Mouse (Mus musculus): ENCODE measurements around the gene Nrl.
A peak's percentile ranks its signal among the peaks of the same experiment; 100 is the strongest.

Nrl gene

DNA sequence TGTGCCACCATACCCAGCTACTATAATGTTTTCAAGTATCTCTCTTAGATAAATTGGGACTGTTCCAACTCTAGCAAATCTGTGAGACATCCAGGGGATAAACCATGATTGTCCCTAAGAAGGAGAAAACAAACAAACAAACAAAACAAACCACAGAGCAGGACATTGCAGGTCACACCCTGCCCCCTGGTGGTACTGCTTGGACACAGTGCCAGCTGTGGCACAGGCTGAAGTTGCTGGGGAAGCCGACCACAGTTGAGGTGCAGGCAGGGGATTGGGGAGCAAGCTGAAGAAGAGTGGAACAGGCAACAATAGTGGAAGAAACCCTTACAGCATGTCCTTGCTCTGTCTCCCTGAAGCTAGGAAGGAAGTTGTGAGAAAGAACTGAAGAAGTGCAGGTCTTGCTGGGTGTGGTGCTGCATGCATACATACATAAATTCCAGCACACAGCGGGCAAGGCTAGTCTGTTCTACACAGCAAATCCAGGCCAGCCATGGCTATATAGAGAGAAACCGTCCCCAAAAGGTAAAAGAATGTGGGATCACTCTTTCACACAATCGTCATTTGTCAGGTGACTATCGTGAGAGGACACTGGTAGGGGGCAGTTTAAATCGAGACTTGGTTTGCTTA, 11.4 kb upstream of the Nrl start:
- DNase-seq (ENCODE audit: low spot score in 2 of 2): no peak

DNA sequence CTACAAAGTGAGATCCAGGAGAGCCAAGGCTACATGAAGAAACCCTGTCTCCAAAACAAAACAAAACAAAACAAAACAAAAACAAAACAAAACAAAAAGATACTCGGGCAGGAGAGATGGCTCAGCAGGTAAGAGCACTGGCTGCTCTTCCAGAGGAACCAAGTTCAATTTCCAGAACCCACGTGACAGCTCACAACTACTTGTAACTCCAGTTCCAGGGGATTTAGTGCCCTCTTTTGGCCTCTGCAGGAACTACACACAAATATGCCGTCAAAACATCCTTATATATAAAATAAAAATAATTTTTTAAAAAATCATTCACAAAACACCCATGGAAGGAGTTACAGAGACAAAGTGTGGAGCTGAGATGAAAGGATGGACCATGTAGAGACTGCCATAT, 3.2 kb upstream of the Nrl start:
- no peak for DNase-seq (ENCODE audit: low spot score in 2 of 2)

DNA sequence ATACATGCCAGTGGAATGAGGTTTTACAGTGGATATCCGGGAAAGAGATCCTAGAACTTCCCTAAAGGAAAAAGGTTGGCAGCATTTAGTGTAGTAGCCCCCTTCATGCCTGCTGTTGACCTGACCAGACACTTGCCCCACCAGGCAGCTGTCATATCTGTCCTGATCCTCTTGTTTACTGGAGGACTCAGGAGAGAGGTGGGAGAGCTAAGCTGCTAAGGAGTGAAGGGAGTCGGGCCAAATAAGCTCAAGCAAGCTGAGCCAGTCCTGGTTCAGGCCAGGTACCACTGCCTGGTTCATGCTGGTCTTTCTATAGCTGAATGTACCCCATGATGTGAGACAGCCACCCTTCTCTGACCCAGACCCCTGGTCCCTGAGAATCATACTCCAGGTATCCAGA, 1.9 kb upstream of the Nrl start:
- DNase-seq (ENCODE audit: low spot score in 2 of 2): no peak

DNA sequence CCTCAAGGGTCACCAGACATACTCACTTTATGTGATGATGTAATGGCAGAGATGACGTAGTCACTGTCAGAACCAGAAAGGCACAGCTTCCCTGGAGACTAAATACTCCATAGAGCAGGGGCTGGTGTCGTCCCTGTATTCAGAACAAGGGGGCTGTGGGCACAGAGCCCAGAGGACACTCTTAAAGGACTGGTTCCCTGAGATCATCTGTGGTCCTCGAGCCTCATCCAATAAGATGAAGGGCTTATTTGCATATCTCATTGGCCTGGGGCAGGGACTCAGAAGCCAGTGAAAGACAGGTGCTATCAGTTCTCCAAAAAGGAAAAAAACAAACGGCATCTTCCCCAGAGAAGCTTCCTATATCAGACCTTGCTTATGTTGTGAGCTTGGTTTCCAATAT, 719 bp downstream of the Nrl start:
- DNase-seq (ENCODE audit: low spot score in 2 of 2): no peak

DNA sequence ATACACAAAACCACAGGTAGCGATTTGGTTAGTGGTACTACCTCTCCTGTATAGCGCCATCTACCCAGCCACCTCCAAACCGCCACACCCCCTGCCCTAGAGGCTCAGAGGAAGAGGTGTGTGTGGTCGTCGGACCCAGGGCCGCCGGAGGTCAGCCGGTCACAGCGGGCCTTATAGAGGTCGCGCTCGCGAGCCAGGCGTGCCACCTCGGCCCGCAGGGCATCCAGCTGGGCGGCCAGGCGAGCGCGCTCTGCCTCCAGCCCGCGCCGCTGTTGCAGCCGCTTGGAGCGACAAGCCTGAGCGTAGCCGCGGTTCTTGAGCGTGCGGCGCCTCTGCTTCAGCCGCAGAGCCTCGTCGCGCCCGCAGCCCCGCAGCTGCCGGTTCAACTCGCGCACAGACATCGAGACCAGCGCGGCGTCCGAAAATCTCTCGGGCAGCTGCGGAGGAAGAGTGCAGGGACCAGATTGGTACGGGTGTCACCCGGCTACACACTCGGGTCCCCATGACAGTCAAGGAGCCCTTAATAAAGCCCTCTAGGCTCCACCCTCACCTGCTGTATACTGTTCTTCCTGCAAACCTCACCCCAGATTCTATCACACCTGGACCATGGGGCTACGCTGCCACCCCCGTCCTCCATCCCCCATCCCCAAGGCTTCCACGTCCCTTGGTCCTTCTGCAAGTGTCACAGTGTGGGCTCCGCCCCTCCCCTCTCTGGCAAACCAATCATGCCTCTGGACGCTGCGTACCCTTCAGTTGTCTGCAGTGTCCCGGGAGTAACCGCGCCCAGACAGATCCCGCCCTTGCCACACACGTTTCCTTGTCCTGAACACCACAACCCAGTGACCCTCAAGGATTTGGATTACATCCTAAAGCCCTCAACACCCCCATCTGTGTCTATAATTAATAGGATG, 4.1 kb downstream of the Nrl start:
- DNase-seq (ENCODE audit: low spot score in 2 of 2): no peak

DNA sequence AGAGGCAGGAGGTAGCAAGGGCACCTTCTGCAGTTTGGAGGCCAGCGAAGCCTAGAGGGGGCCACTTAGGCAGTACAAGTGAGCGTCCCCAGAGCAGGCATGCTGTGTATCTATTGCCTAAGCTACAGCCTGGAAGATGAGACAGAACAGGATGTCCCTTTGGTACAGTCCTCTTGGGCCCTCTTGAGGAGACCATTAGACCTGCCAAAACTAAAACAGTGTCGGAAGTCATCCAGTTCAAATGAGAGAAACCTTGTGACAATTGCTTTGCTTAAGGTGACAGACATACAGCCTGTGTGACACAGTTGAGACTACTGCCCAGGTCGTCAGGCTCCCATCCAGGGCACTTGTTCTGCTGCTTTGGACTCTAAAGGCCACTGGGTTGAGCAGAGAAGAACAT, 5.2 kb downstream of the Nrl start:
- DNase-seq (ENCODE audit: low spot score in 2 of 2): no peak

DNA sequence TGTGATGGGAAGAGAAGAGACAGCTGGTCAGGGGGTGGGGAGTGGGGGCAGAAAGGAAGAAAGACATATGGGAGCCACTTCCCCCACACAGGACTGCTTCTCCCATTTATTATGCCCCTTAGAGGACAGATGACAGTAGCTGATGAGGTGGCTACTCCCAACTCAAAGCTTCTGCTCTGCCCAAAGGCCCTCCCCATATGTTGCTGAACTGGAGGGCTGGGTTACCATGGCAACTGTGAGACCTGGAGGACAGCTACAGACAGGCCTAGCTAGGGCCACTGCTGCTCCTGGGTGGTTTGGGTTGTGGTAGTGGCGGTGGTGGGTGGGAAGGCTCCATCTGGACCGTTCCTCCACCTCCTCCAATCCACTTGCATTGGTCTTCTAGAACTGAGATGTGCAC, 5.9 kb downstream of the Nrl start:
- no peak for DNase-seq (ENCODE audit: low spot score in 2 of 2)

DNA sequence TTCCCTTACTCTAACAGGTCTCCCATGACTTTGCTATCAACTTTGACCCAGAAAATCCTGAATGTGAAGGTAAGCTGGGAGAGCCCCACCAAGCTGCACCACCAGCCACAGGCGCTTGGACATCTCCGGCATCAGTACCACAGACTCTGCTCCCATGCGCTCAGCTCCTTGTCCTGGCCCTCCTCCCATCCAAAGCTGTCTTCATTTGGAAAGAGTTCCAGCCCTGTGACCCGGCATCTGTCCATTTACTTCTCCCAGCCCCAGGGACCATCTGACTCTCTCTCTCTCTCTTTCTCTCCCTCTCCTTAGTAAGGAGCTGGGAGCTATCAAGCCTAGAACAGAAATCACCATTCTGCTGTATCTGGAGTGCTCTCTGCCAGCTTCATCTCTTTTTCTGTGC, 8.9 kb downstream of the Nrl start:
- no peak for DNase-seq (ENCODE audit: low spot score in 2 of 2)

DNA sequence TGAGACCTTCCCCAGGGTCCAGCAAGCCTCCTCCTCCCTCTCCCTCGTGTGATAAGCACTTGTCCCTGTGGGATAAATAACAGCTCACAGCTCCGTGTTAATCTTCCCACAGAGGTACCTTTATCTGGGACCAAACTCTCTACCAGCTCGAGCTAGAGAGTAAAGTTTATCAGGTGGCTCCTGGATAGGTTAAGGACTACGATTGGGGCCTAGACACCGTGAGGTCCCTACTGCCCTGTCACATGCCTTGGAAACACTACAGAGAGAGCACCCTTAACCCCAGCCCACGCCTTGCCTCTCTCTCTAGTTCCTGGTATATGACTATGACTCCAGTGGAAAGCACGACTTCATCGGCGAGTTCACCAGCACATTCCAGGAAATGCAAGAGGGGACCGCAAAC, 10.9 kb downstream of the Nrl start:
- DNase-seq (ENCODE audit: low spot score in 2 of 2): no peak

DNA sequence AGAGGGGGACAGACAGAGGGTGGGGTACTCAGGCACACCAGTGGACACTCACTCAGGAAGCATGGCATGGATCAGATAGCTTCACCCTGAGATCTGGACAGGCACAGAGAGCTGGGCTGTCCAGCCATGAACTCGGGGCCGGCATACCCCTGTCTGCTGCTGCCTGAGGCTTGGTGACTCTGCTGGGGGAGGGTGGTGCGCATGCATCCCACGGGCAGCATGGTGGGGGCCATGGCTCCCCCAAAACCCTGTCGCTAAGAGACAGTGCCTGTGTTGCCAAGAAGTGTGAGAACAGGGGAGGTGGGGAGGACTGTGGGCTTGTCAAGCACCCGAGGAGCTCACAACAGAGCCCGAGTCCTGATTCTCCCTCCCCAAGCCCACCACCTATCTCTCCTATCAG, 13.7 kb downstream of the Nrl start:
- no peak for DNase-seq (ENCODE audit: low spot score in 2 of 2)

DNA sequence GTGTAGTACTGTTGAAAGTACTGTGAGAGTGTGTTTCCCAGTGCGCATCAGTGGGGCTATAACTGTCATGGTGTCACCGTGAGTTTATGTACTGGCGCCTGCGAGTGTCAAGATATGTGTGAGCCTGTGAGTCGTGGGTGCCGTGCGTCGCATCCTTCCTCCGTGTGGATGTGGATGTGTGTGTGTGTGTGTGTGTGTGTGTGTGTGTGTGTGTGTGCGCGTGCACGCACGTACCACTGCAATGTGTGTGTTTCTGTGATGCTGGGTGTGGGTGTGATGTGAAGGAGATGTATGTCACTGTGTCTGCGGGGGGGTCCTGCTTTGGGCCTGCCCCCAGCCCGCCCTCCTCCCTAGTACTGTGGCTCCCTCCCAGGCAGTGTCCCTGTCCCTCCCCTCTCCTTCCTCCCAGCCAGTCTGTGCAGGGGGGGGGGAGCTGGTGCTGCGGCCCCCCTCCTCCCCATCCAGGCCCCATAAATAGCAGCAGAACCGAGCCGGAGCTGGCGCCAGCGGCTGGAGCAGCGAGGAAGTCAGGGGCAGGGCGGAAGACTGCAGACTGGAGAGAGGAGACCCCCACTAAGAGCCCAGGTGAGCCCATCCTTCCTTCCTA, 14.6 kb downstream of the Nrl start, which contains the start of gene Cpne6:
Gene Cpne6, plus strand, starts transcription at position 321 of the 607 bp plus-strand sequence.
- no peak for DNase-seq (ENCODE audit: low spot score in 2 of 2)

DNA sequence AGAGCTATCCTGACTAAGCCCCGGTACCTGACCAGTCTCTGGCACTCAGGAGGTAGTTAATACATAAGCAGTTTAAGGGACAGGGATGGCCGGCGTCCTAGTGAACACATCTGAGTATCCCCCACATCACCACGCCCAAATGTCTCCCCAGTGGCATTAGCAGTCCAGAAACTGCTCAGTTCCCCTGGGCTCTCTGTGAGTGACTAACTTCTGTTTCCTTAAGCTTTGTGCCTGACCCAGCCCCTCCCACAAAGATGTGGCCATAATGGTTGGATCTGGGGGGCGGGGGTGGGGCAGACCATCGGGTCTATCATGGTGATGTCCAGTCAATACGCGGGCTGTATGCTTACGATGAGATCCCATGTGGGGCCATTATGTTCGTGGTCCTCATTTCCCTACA, 15.2 kb downstream of the Nrl start:
- DNase-seq (ENCODE audit: low spot score in 2 of 2): no peak

DNA sequence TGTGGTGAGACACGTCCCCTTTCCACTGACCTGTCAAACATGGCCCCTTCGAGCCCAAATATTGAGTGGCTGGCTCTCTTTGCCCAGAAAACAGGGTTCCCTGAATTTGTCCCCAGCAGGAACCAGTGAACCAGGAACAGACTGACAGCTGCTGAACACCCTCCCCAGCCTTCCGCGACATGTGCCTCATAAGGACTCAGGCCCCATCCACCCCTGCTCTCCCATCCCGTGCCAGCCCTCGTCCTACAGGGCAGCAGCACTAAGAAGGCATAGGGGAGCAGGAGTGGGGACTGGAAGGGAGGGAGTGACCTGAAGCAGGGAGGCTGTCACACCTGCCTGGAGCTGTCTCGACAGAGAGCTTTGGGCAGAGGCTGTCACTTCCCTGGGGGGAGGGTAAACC, 17.0 kb downstream of the Nrl start:
- DNase-seq (ENCODE audit: low spot score in 2 of 2): no peak

DNA sequence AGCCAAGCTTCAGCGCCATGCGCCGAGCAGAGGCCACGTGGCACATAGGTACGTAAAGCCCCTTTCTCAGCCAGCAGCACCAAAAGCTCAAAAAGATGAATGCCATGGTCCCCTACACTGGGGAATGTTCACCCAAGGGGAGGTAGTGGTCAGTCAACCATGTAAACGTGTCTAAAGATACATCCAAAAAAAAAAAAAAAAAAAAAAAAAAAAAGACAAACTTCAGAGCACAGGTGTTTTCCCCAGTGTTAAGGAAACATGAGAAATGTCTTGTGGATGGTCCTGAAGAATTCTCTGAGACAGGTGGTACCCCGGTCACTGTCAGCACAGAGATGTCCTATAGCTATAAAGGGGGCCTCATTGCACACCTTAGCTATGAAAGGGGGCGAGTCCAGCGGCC, 19.2 kb downstream of the Nrl start:
- no peak for DNase-seq (ENCODE audit: low spot score in 2 of 2)

DNA sequence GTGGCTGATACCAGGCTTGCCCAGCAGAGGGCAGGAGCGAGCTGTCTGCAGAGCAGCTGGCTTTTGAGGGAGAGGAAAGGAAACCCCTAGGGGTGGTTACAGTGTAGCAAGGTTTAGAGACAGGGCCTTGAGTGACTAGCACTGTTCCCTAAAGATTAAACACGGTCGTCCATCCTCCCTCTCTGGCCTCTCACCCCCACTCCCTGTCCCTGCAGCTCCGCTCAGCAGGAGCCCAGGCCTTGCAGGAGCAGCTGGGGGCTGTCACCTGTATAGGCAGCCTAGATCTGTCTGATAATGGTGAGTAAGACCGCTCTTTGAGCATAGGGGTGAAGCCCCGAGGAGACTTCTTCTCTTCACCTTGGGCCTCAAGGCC, 27.3 kb downstream of the Nrl start:
- DNase-seq (ENCODE audit: low spot score in 2 of 2): peak; percentile 81 to 90

DNA sequence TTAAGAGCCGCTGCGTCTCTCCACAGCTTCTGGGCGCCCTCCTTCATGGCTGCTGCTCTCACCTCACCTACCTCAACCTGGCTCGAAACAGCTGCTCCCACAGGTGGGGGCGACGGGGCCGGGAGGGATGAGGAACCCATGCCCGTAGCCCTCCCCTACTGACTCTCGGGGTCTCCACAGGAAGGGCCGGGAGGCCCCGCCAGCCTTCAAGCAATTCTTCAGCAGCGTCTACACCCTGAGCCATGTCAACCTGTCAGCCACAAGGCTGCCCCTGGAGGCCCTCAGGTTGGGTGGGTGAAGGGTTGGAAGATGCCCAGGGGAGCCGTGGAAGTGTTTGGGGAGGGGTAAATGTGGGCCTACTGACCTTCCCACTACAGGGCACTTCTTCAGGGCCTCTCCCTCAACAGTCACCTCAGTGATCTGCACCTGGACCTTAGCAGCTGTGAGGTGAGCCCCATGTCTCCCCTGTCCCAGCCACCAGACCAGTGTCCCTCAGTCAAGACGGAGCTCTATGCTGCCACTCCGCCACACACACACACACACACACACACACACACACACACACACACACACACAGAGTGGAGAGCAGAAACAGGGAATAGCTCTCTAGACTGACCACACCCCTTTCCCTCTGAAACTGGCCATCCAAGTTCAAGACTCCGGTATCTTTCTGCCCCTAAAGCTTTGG, 27.9 kb downstream of the Nrl start:
- no peak for DNase-seq (ENCODE audit: low spot score in 2 of 2)

DNA sequence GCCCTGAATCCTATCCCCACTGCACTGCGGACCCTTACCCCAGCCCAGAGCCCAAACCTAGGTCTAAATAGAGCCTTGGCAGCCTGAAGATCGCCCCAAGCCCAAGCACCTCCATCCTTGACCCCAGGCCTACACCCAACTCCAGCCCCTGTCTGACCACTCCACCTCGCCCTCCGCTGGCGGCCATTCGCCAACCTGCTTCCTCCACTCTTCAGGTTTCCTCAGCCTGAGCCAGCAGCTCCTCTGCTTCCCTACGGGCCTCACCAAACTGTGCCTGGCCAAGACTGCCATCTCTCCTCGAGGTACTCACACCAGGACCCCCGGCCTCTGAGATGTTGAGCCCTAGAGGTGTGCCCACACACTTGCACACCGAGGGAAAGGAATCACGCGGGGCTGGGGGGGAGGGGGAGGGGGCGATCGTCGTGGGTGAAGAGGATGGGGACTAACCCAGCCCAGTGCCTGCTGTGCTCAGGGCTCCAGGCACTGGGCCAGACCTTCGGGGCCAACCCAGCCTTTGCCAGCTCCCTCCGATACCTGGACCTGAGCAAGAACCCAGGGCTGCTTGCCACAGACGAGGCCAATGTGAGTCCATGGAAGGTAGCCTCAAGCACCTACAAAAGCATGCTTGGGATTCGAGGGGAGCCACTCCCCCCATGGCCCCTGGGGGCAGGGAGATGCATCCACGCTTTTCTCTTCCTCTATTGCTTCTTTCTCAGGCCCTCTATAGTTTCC, 29.1 kb downstream of the Nrl start:
- DNase-seq (ENCODE audit: low spot score in 2 of 2): no peak

DNA sequence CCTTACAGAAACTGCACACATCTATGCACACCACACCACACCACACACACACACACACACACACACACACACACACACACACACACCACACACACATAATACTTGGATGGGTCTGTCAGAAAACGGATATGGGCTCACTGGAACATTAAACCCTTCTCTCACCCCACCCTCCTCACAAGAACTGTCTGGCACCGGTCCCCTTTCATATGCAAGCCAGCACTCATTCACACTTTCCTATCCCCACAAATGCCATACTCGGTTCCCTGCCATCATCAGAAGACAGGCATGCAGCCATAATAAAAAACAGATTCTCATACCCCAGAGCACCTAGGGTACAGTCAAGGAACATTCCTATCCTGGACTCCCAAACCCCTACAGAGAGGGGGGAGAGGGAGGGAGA, 32.7 kb downstream of the Nrl start:
- no peak for DNase-seq (ENCODE audit: low spot score in 2 of 2)

DNA sequence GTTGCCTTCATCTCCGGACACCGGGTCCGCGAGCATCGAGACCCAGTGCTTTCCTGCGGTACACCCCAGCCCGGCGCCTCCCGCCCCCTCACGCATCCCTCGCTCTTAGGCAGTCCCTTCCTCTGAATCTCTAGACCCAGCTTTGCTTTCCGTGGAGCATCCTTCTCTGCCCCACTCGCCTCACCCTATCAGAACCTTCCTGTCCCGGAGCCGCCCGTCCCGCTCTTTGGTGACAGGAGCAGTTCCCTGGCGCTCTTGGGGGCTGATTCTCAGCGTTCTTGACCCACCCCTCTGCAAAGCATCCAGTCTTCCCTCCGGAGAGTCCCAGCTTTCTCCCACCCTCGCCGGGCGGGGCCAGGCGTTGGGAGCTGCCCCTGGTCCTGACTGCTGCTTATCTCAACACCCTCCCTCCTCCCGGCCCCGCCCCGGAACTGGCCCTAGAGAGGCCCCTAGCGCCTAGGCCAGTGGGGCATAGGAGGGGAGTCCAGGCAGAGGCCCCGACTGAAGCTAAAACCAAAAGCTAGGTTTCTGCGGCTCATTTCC, 33.4 kb downstream of the Nrl start:
- peak in 1 of 2 experiments; percentile 52 for DNase-seq (ENCODE audit: low spot score in 2 of 2)

DNA sequence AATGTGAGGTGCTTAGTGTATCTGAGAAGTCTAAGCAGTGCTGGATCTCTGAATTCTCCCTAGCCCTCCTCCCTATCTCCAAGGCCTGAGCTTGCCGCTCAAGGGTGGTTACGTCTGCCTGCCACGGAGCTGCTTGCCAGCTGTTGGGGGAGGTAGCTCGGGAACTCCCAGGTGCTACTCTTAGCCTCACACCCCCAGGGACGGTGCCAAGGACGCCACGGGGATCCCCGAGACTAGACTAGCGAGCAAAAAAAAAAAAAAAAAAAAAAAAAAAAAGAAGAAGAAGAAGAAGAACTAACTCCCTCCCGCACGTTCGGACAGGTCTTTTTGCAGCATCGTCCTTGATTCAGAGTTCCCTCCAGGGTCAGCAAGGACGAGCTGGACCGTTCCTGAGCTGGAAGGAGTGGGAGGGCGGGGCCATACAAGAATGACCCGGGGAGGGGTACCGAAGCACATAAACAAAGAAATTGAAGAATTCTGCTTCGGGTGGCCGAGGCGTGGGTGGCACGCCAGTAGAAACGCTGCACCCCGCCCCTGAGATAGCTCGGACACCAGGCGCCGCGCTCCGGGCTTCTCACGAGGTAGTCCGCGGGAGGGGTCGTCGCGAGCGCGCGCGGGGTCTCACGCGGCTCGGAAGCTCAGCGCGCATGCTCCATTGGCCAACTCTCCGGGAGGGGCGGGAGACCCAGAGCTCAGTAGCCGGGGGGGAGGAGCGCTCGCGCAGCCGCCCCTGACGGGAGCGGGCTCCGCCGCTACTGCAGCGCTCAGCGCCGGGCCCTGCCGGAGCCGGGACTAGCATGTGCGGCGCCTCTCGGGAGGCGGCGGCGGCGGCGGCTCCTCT, 34.2 kb downstream of the Nrl start, which contains the start of gene Carmil3:
Gene Carmil3, plus strand, starts transcription at position 291 of the 841 bp plus-strand sequence.
- DNase-seq (ENCODE audit: low spot score in 2 of 2): peak in 1 of 2 experiments; percentile 57
